Mouse (Mus musculus): ENCODE data around the gene Hoxb8. TPM values are rescaled to one million over a fixed set of nuclear protein-coding genes. Genes with fewer than 3 reads are reported as not detected.

The Hoxb8 gene
- polyA plus RNA-seq (2012), result not detected in 2 replicates

DNA sequence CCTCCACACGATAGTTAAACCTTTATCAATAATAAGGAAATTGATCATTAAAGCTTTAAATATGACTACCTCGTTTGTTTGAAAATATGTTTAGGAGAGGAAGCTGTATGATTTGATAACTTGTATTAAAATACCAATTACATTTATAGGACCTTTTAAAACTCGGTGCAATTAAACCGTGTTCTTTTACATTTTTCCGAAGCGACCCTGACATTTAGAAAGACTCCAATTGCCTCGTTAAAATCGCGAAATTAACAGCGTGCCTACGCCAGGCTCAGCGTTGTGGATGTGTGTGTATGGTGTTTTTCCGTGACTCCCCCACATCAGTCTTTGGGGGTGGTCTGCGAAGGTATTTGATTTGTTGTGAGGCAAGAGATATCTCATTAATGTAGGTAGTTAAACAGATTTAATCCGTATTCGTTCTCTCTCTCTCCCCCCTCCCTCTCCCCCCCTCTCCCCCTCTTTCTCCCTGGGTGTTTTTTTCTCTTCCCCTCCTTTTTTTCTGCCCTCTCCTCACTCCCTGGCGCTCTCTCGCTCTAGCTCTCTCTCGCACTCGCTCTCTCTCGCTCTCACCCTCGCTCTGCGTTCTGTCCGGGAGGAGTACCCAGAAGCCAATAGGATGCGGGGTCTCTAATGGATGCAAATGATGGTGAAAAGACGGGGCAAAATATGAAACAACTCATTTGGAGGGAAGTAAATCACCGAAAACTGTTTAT is at the start of gene Hoxb8:
Gene Hoxb8 (plus strand): TSS at position 51 of the 716 bp plus-strand sequence.
- TF ChIP-seq GATA1 (IDR thresholded peaks at IDR 0.05; ENCODE audit: low read length), result no peak

DNA sequence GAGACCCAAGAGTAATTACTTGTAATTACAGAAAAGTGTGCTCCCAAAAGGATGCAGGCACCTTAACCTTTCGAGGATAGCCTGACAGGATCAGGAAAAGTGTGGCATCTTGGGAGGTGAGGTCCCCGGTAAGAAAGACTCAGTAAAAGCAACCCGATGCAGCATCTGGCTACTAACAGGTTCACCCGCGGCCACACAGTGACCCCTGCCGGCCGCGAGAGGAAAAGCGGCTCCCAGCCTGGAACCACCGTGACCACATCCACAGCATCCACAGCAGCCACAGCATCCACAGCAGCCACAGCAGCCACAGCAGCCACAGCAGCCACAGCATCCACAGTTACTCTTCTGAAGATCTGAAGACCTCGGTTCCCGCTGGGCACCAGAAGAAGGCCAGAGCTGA is 46.8 kb upstream of the Hoxb8 start:
- TF ChIP-seq GATA1 (IDR thresholded peaks at IDR 0.05; ENCODE audit: low read length), result no peak

DNA sequence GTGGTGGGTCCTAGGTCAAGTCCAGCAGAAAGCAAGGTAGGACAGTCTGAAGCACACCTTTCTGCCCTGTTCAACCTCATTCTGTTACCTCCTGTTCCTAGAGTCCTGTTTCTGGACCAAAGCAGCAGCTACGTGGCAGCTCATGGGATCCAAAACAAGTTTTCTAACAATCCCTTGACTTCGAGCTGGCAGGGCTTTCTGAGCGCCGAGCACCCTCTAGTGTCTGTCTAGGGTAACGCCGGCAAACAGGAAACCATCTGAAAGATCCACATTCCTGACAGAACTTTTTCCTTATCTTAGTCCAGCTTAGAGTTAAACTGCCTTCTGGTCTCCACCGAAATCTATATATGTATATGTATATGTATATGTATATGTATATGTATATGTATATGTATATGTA is 41.5 kb upstream of the Hoxb8 start:
- TF ChIP-seq GATA1 (IDR thresholded peaks at IDR 0.05; ENCODE audit: low read length), result no peak

DNA sequence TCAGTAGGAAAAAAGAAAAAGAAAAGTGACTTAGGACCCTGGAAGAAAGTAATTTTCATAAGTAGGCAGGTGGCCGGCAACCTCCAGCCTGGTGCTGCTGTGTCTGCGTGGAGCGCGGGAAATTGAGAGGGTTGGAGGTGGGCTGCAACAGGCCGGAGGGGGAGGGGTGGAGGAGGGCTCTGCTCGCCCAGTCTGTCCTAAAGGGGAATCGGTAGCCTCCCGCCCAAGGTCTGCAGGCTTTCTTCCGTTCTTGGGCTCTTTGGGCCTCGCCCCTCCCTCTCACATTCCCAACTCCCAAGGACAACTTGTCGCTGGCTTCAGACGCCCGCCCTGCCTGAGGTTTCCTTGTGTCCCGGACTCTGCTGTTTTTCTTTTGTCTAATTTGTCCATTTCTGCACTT is 30.8 kb upstream of the Hoxb8 start:
- TF ChIP-seq GATA1 (IDR thresholded peaks at IDR 0.05; ENCODE audit: low read length), result no peak

DNA sequence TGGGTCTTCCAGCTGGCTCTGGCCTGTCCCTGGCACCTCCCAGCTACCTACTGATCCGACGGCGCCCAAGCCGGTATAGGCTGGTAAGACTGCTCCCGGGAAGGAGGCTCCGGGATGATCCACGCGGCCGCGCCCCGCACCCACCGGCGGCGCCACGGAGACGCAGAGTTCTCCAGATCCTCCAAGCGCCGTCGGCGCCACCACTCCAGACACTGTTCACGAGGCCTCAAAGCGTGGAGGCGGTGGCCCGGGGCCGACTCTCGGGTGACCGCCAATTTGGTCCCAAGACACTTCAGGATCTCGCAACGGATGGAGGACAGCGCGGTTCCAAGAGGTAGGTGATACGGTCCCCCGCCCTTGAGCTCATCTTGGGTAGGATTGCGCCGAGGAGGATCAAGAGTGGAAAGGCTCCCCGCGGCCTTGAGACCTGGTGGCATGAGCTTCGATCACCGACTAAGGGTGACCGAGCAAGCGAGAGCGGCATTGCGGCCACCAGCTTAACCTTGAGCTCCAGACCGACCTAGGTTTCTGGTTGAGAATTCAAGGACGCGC is 30.1 kb upstream of the Hoxb8 start:
- TF ChIP-seq GATA1 (IDR thresholded peaks at IDR 0.05; ENCODE audit: low read length), result no peak

DNA sequence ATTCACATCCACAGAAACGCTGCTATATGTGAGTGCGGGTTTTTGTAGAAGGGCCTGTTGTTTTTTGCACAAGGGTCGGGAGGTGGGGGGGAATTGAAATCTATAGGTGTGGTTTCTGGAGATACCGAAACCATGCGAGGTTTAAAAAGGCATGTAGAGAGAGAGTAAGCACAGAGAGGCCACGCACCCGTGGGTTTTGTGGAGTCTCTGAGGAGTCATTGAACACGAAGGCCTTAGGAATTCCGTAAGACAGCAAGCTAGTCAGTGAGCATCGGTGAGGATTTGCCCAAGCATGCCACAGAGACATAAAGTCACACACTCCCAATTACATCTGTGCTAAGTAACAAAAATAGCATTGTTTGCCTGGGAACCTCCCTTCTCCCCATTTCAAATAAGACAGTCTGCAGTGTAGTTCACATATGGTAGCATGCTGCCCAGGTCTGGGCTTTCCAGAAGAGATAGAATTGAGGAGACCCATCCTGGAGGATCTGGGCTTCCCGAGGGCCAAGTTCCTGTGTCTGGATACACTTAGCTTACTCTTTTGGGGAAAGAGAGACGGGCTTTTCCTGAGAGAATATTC is 29.1 kb upstream of the Hoxb8 start:
- TF ChIP-seq GATA1 (IDR thresholded peaks at IDR 0.05; ENCODE audit: low read length), result no peak

DNA sequence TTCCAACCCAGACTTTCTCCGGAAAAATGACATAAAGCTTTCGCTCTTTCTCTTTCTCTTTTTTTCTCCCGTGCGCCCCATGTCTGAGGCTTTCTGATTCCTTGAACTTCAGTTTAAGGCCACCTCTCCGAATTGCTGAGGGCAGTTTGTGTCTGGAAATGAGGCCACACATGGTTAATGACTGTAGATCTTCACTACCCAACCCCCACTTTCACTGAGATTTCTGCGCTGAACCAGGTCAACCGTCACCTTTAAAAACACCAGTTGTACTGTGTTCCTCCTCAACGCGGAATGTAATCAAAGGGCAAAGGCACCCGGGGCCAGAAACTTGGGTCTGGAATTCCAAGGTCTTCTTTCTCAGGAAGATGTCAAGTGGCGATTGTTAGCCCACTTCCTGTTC is 27.5 kb upstream of the Hoxb8 start:
- no peak for TF ChIP-seq GATA1 (IDR thresholded peaks at IDR 0.05; ENCODE audit: low read length)

DNA sequence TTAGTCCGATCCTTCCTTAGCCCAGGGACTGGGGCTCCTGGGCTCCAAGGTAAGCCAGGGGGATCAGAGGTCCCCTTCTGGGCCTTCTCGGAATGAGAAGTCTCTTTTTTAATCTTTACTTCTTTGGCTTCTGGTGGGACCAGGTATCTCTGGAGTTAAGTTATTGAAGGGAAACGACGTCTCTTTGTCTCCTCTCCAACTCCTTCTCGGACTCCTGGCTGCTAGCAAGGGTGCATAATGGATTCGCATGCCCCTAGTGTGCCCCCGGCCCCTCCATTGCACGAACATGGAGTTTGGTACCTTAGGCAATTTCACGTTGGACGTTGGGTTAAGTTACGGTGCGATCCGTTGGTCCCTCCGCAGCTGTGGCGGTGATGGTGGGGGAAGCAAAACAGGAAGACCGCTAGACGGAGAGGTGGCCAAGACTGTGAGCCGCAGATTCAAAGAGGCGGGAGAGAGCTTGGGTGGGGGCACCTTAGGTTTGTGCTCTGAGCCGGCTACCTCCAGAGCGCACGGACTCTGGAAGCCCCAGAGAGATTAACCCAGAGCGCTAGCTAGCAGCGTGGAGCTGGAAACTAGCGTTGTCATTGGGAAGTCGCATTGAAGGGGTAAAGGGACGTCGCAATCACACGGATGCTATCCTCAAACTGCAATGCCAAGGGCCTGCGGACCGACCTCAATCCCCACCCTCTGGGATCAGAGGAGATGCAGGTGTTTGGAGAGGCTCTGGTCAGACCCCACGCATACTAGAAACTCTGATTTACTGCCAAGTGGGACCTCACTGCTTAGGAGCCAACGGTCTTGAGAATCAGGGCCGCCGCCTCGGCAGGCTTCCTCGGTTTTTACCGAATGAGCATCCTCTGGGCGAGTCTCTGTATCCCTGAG is 26.4 kb upstream of the Hoxb8 start:
- TF ChIP-seq GATA1 (IDR thresholded peaks at IDR 0.05; ENCODE audit: low read length), result no peak

DNA sequence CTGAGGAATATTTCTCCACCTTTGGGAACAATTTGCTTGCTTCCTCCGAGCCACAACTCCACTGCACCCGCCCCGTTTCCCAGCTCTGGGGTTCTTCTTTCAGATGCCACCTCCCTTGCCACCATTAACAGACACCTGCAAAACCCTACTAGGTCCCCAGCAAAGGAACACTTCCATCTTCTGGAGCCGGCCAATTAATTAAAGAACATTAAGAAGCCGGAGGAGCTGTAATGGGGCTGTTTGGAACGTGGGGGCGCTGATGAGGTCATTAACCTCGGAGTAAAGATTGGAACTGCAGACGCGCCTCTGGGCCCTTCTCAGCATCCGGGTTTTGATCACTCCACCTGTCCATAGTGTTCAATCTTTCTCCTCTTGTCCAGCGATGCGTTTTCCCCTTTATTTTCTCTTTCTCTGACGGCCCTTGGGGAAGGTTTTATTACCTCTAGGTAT is 25.7 kb upstream of the Hoxb8 start:
- no peak for TF ChIP-seq GATA1 (IDR thresholded peaks at IDR 0.05; ENCODE audit: low read length)

DNA sequence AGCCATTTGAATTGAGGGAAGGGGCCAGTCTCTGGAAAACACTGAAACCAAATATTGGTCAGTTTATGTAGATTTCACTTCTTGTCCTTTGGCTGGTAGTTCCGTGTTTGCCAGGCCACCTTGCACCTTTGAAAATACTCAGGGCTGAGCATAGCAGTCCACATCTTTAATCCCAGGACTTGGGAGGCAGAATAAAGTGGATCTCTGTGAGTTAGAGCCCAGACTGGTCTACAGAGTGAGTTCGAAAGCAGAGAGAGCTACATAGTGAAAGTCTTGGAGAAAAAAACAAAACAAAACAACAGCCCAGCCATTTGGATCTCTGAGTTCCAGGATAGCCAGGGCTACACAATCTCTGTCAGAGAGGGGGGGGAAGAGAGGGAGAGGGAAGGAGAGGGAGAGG is 24.6 kb upstream of the Hoxb8 start:
- TF ChIP-seq GATA1 (IDR thresholded peaks at IDR 0.05; ENCODE audit: low read length), result no peak

DNA sequence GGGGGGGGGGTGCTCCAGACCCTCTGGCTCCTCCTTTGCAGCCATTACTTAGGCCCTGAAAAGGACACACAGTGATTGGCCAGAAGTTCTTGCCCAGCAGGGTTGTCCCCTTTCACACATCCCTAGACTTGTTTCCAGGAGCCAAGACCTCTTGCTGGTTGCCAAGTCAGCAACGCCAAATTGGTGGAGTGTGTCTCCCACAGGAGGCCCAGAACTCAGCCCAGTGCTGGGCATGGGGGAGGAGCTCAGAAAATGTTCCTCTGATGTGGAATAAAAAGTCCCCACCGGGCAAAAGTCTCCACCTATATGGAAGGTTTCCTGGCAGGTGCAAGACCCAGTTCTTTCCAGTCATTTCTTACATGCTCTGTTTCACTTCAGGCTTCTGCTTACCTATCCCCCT is 22.7 kb upstream of the Hoxb8 start:
- TF ChIP-seq GATA1 (IDR thresholded peaks at IDR 0.05; ENCODE audit: low read length), result no peak

DNA sequence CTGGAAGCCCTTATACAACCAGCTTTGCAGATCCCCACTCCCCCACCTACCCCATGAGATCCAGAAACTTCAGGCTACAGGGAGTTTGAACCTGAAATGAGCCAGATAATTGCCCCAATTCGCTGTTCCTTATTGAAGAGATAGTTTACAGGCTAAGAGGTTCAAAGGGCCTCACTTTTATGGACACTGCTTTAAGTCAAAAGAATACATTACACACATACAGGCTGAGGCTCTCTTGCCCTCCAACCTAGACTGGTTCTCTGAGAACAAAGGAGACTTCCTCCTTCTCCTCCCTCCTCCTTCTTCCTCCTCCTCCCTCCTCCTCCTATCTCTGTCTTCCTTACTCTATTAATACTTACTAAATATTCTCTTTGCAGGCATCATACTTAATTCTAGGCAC is 22.2 kb upstream of the Hoxb8 start:
- TF ChIP-seq GATA1 (IDR thresholded peaks at IDR 0.05; ENCODE audit: low read length), result no peak

DNA sequence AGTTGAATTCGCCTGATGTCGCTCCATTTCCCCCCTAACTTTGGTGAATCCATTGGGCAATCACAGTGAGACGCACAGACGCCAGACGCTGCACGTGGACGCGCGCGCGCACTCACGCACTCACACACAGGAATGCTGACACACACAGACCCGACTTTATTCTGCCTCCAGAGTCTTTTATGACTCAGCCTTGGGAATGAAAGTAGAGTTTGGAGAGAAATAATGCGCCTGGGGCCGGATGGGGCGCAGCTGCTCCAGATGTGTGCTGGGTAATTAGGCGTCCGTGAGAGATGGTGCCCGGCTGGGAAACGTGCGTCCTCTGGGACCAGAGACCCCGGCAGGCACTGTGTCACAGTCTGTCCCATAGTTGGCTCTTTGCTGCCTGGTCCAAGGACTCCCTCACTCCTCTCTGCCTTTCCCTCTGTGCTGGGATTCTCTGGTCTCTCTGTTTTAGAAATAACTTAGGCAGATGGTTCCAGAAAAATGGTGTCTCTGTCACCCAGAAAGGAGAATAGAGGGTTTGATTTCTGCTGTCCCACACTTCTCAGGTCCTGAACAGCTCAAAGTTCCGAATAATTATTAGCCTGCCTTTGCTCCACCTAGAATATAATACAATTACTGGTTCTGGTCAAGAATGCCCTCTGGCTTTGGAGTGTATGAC is 21.3 kb upstream of the Hoxb8 start:
- no peak for TF ChIP-seq GATA1 (IDR thresholded peaks at IDR 0.05; ENCODE audit: low read length)

DNA sequence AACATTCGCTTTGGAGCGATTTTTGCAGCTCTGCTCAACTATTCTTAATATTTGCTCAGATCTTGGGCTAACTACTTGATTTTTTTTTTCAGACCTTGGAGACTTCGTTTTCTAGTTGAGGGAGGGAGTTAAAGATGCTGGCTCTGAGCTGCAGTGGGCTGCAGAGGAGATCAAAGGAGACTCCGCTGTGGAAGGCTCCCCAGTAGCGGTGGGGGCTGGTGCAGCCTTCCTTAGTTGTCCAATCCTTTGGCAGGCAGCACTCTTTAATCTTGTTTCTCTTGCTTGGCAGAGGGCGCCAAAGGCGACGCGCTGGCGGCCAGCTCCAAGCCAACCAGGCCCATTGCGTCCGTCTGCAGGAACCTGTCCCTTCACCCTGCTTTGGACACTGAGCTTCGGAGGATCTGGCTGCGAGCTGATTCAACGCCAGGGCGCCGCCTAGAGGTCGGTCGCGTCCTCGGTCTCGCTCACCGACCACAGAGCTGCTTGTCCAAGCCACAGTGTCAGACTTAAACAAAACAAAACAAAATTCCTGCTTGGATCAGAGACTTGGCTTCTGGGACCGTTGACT is 20.3 kb upstream of the Hoxb8 start:
- TF ChIP-seq GATA1 (IDR thresholded peaks at IDR 0.05; ENCODE audit: low read length), result no peak

DNA sequence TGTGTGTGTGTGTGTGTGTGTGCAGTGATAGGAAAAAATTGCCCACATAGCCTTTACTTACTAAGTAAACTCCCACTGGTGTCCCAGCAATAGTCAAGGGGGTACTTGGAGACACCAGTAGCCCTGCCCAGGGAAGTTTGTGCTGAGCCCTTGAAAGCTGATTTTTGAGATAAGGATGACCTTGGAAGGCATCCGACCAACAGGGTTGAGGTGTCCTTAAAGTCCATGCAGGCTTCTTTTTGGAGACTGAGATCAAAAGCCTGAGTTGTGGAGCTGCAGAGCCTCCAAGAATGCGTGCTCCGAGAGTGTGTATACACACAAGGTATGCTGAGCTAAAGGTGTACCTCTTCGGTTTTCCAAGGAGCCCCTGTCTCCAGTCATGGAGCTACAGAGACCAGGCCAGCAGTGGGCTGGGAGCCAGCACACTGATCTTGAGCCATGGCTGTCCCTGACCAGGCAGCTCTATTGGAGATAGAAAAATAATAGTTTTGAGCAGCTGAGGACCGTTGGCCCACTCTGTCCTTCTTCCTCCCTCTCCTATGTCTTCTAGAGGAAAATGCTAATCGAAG is 19.4 kb upstream of the Hoxb8 start:
- TF ChIP-seq GATA1 (IDR thresholded peaks at IDR 0.05; ENCODE audit: low read length), result no peak

All from G1E-ER4 (cell line).